Mouse (Mus musculus) CH12.LX (cell line): ENCODE measurements around the gene Iqch. TPM values are rescaled to one million over a fixed set of nuclear protein-coding genes. Genes with fewer than 3 reads are reported as not detected.

Source experiments
- DNase-seq: peaks from one replicate; pipeline ENCODE4 v3.0.0-alpha.2; 2013; ENCODE audit errors: extremely low read depth
- H3K27ac ChIP-seq: 2 replicates; pipeline ENCODE4 v1.5.1; 2012; ENCODE audit warnings: low read depth, mild to moderate bottlenecking, control low read depth, moderate library complexity; ENCODE audit not compliant: insufficient read depth
- H3K27me3 ChIP-seq: replicated peaks from 2 replicates; pipeline ENCODE3; 2012; ENCODE audit warnings: inconsistent platforms
- H3K36me3 ChIP-seq, 2 experiments: replicated peaks in 1 of 2; 2 replicates each; pipeline versions ENCODE3 to v1.6.1; 2012; ENCODE audit warnings: inconsistent platforms in 1 of 2, low read length in 1 of 2, mild to moderate bottlenecking in 1 of 2, mixed read lengths in 1 of 2, moderate library complexity in 1 of 2; ENCODE audit not compliant: control insufficient read depth in 1 of 2, insufficient read depth in 1 of 2
- H3K4me1 ChIP-seq, 2 experiments: 2 replicates each; pipeline ENCODE4 v1.6.1; 2012; ENCODE audit warnings: inconsistent platforms in 1 of 2, moderate library complexity in 1 of 2; ENCODE audit not compliant: insufficient read depth in 2 of 2, control insufficient read depth in 1 of 2
- H3K4me2 ChIP-seq: 2 replicates; pipeline ENCODE4 v1.6.1; 2012; ENCODE audit warnings: low read depth, mild to moderate bottlenecking, control low read depth; ENCODE audit not compliant: poor library complexity, insufficient read depth, severe bottlenecking
- H3K4me3 ChIP-seq, 3 experiments: fragments of 150-350 bp in 1 of 3; sonication (generic) in 1 of 3; replicated peaks in 1 of 3; 2 replicates each; pipeline versions ENCODE3 to v1.5.1; 2011 to 2012; ENCODE audit warnings: low read depth in 2 of 3, low read length in 2 of 3, mild to moderate bottlenecking in 2 of 3, moderate library complexity in 2 of 3, control low read depth in 1 of 3, improper control_type of control experiment in 1 of 3, inconsistent platforms in 1 of 3, mixed read lengths in 1 of 3; ENCODE audit not compliant: poor library complexity in 1 of 3
- H3K79me2 ChIP-seq: replicated peaks from 2 replicates; pipeline ENCODE4 v1.6.1; 2012; ENCODE audit warnings: mild to moderate bottlenecking, moderate library complexity; ENCODE audit not compliant: control insufficient read depth, poor library complexity, insufficient read depth, severe bottlenecking; ENCODE audit errors: extremely low read depth
- H3K9ac ChIP-seq: 2 replicates; pipeline ENCODE4 v1.6.1; 2012; ENCODE audit warnings: low read depth, mild to moderate bottlenecking, control low read depth, moderate library complexity; ENCODE audit not compliant: insufficient read depth
- H3K9me3 ChIP-seq: replicated peaks from 2 replicates; pipeline ENCODE3; 2012; ENCODE audit warnings: low read length, inconsistent platforms, mixed read lengths
- BHLHE40 ChIP-seq: IDR thresholded peaks from 2 replicates; pipeline ENCODE4 v1.6.1; 2011; ENCODE audit warnings: mild to moderate bottlenecking, low read depth, low read length, improper control_type of control experiment
- CHD1 ChIP-seq: IDR thresholded peaks from 2 replicates; pipeline ENCODE4 v1.6.1; 2012; ENCODE audit warnings: low read depth, low read length, improper control_type of control experiment, inconsistent platforms
- CHD2 ChIP-seq: IDR thresholded peaks from 2 replicates; pipeline ENCODE4 v1.6.1; 2011; ENCODE audit warnings: low read length, improper control_type of control experiment
- CTCF ChIP-seq, 2 experiments: IDR thresholded peaks in 1 of 2; conservative IDR thresholded peaks in 1 of 2; 2 replicates each; pipeline ENCODE4 v1.5.1; 2011 to 2012; ENCODE audit warnings: low read depth in 2 of 2, low read length in 2 of 2, improper control_type of control experiment in 1 of 2, inconsistent platforms in 1 of 2, mild to moderate bottlenecking in 1 of 2, moderate library complexity in 1 of 2
- E2F4 ChIP-seq: IDR thresholded peaks from 2 replicates; pipeline ENCODE4 v1.6.1; 2011; ENCODE audit warnings: low read depth, low read length, improper control_type of control experiment; ENCODE audit not compliant: insufficient replicate concordance
- ELF1 ChIP-seq: IDR thresholded peaks from 2 replicates; pipeline ENCODE4 v1.6.1; 2014; ENCODE audit warnings: low read depth, mild to moderate bottlenecking, inconsistent platforms, low read length, improper control_type of control experiment
- EP300 ChIP-seq: IDR thresholded peaks from 2 replicates; pipeline ENCODE4 v1.6.1; 2011; ENCODE audit warnings: low read length, improper control_type of control experiment
- ETS1 ChIP-seq: conservative IDR thresholded peaks from 2 replicates; pipeline ENCODE4 v1.6.1; 2012; ENCODE audit warnings: low read depth, mild to moderate bottlenecking, inconsistent platforms, low read length, improper control_type of control experiment, moderate library complexity
- GABPA ChIP-seq: IDR thresholded peaks from 2 replicates; pipeline ENCODE4 v1.6.1; 2012; ENCODE audit warnings: low read depth, low read length, improper control_type of control experiment, inconsistent platforms; ENCODE audit not compliant: insufficient replicate concordance
- HCFC1 ChIP-seq: IDR thresholded peaks from 2 replicates; pipeline ENCODE4 v1.6.1; 2012; ENCODE audit warnings: low read depth, mild to moderate bottlenecking, inconsistent platforms, low read length, improper control_type of control experiment
- IRF4 ChIP-seq: IDR thresholded peaks from 2 replicates; pipeline ENCODE4 v1.6.1; 2014; ENCODE audit warnings: low read depth, mild to moderate bottlenecking, inconsistent platforms, low read length, improper control_type of control experiment
- JUN ChIP-seq: IDR thresholded peaks from 2 replicates; pipeline ENCODE4 v1.6.1; 2011; ENCODE audit warnings: low read depth, mild to moderate bottlenecking, low read length, improper control_type of control experiment, moderate library complexity; ENCODE audit not compliant: insufficient read depth
- JUND ChIP-seq: conservative IDR thresholded peaks from 2 replicates; pipeline ENCODE4 v1.6.1; 2011; ENCODE audit warnings: low read depth, low read length, improper control_type of control experiment
- KAT2A ChIP-seq: IDR thresholded peaks from 2 replicates; pipeline ENCODE4 v1.6.1; 2012; ENCODE audit warnings: low read length, improper control_type of control experiment, inconsistent platforms; ENCODE audit not compliant: insufficient replicate concordance
- MAFK ChIP-seq: IDR thresholded peaks from 2 replicates; pipeline ENCODE4 v1.6.1; 2011; ENCODE audit warnings: low read length, improper control_type of control experiment; ENCODE audit not compliant: insufficient replicate concordance
- MAZ ChIP-seq: IDR thresholded peaks from 2 replicates; pipeline ENCODE4 v1.6.1; 2012; ENCODE audit warnings: low read depth, mild to moderate bottlenecking, inconsistent platforms, low read length, improper control_type of control experiment, moderate library complexity
- MEF2A ChIP-seq: IDR thresholded peaks from 2 replicates; pipeline ENCODE4 v1.6.1; 2014; ENCODE audit warnings: low read depth, mild to moderate bottlenecking, inconsistent platforms, low read length, improper control_type of control experiment, borderline replicate concordance
- MXI1 ChIP-seq: IDR thresholded peaks from 2 replicates; pipeline ENCODE4 v1.6.1; 2011; ENCODE audit warnings: mild to moderate bottlenecking, low read depth, low read length, improper control_type of control experiment
- MYC ChIP-seq: IDR thresholded peaks from 2 replicates; pipeline ENCODE4 v1.6.1; 2011; ENCODE audit warnings: low read depth, mild to moderate bottlenecking, improper control_type of control experiment, low read length
- NELFE ChIP-seq: IDR thresholded peaks from 2 replicates; pipeline ENCODE4 v1.6.1; 2011; ENCODE audit warnings: low read depth, low read length, improper control_type of control experiment
- NRF1 ChIP-seq: IDR thresholded peaks from 2 replicates; pipeline ENCODE4 v1.6.1; 2014; ENCODE audit warnings: low read depth, mild to moderate bottlenecking, inconsistent platforms, low read length, improper control_type of control experiment, moderate library complexity
- PAX5 ChIP-seq: IDR thresholded peaks from 2 replicates; pipeline ENCODE4 v1.6.1; 2012; ENCODE audit warnings: low read length, inconsistent platforms, mixed read lengths
- POLR2A ChIP-seq: IDR thresholded peaks from 2 replicates; pipeline ENCODE4 v1.6.1; 2011; ENCODE audit warnings: low read depth, mild to moderate bottlenecking, improper control_type of control experiment, low read length
- POLR2AphosphoS2 ChIP-seq: IDR thresholded peaks from 2 replicates; pipeline ENCODE4 v1.6.1; 2011; ENCODE audit warnings: low read depth, low read length, improper control_type of control experiment
- RAD21 ChIP-seq: IDR thresholded peaks from 2 replicates; pipeline ENCODE4 v1.6.1; 2011; ENCODE audit warnings: low read depth, mild to moderate bottlenecking, low read length, improper control_type of control experiment, moderate library complexity
- RCOR1 ChIP-seq: conservative IDR thresholded peaks from 2 replicates; pipeline ENCODE4 v1.6.1; 2012; ENCODE audit warnings: low read depth, mild to moderate bottlenecking, inconsistent platforms, low read length, improper control_type of control experiment
- SIN3A ChIP-seq: IDR thresholded peaks from 2 replicates; pipeline ENCODE4 v1.6.1; 2012; ENCODE audit warnings: low read length, improper control_type of control experiment, inconsistent platforms
- SMC3 ChIP-seq: IDR thresholded peaks from 2 replicates; pipeline ENCODE4 v1.6.1; 2011; ENCODE audit warnings: low read depth, low read length, improper control_type of control experiment
- TBP ChIP-seq: conservative IDR thresholded peaks from 2 replicates; pipeline ENCODE4 v1.6.1; 2011; ENCODE audit warnings: low read depth, low read length, improper control_type of control experiment
- TCF12 ChIP-seq: IDR thresholded peaks from 2 replicates; pipeline ENCODE4 v1.6.1; 2014; ENCODE audit warnings: low read depth, mild to moderate bottlenecking, inconsistent platforms, low read length, improper control_type of control experiment
- UBTF ChIP-seq: IDR thresholded peaks from 2 replicates; pipeline ENCODE4 v1.6.1; 2012; ENCODE audit warnings: low read depth, mild to moderate bottlenecking, inconsistent platforms, low read length, improper control_type of control experiment, moderate library complexity
- USF1 ChIP-seq: IDR thresholded peaks from 2 replicates; pipeline ENCODE4 v1.6.1; 2014; ENCODE audit warnings: low read depth, mild to moderate bottlenecking, inconsistent platforms, low read length, improper control_type of control experiment
- USF2 ChIP-seq: conservative IDR thresholded peaks from 2 replicates; pipeline ENCODE4 v1.6.1; 2011; ENCODE audit warnings: low read depth, low read length, improper control_type of control experiment
- ZC3H11A ChIP-seq: IDR thresholded peaks from 2 replicates; pipeline ENCODE4 v1.6.1; 2012; ENCODE audit warnings: low read depth, mild to moderate bottlenecking, inconsistent platforms, low read length, improper control_type of control experiment
- ZKSCAN1 ChIP-seq: IDR thresholded peaks from 2 replicates; pipeline ENCODE4 v1.6.1; 2012; ENCODE audit warnings: low read depth, inconsistent platforms, low read length, improper control_type of control experiment, borderline replicate concordance
- ZMIZ1 ChIP-seq: IDR thresholded peaks from 2 replicates; pipeline ENCODE4 v1.6.1; 2012; ENCODE audit warnings: low read depth, mild to moderate bottlenecking, inconsistent platforms, low read length, improper control_type of control experiment
- ZNF384 ChIP-seq: IDR thresholded peaks from 2 replicates; pipeline ENCODE4 v1.6.1; 2012; ENCODE audit warnings: low read depth, low read length, improper control_type of control experiment, inconsistent platforms
- dilution Hi-C: fragments of 300-500 bp; cut with MboI; formaldehyde crosslinking; loops from 2 replicates; pipeline ENCODE4 v1.14.3; 2020; ENCODE audit warnings: low sequenced_read_pairs; ENCODE audit not compliant: extremely low pct_unique_long_range_greater_than_20kb, extremely low pct_ligation_motif_present
- in situ Hi-C: fragments of 300-500 bp; cut with MboI; formaldehyde crosslinking; loops from 3 replicates; pipeline ENCODE4 v1.14.3; 2019; ENCODE audit warnings: low sequenced_read_pairs, low pct_ligation_motif_present, low pct_unique_long_range_greater_than_20kb, mixed read lengths
- polyA plus RNA-seq: library from polyadenylated mRNA; unstranded; fragments of >175 nt; gene quantifications from 2 replicates; pipeline ENCODE4 v1.2.1, GENCODE M21; 2012; ENCODE audit warnings: low read depth; ENCODE audit not compliant: insufficient read length
- total RNA-seq, 2 experiments: library from RNA; depleted of rRNA; stranded (reverse); fragments of 300-350 nt in 1 of 2; fragments of >200 nt in 1 of 2; gene quantifications; 2 replicates each; pipeline ENCODE4 v1.2.3; 2012 to 2014

Iqch gene
- total RNA-seq (2012; rRNA removed) = 0.04 TPM in 2 replicates
- total RNA-seq (2014; rRNA removed) = 0.08 and 0.15 TPM in 2 replicates
- polyA plus RNA-seq = 0.18 and 0.21 TPM in 2 replicates

- Histone ChIP-seq H3K4me1 (peaks cover 6 to 27% of the 10 kb centered on the region in 2 experiments), H3K79me2 (peaks cover 23% of the 10 kb centered on the region), H3K4me3 (peak within 1 kb of the TSS; percentile 76 to 97 (median 89)), H3K4me2 (peak within 1 kb of the TSS; percentile 94), H3K27ac (no peak within 1 kb of the TSS), H3K36me3 (peaks cover 0 to 9% of the 10 kb centered on the region in 2 experiments), H3K27me3 (no peaks in the 10 kb centered on the region), H3K9ac (peak within 1 kb of the TSS; percentile 84), H3K9me3 (no peaks in the 10 kb centered on the region)
- in situ Hi-C loops (no loop called here), dilution Hi-C loops (no loop called here)
- peak; percentile 92 for DNase-seq
- no peak for TF ChIP-seq ZC3H11A
- TF ChIP-seq JUN = no peak
- TF ChIP-seq ELF1 = peak; percentile 98
- peak; percentile 79 for TF ChIP-seq TCF12
- TF ChIP-seq CHD2 = no peak
- peak; percentile 98 for TF ChIP-seq SIN3A
- TF ChIP-seq ZKSCAN1 = no peak
- TF ChIP-seq SMC3 = peak; percentile 26; the same call in 1 of the 2 replicates
- no peak for TF ChIP-seq EP300
- peak; percentile 86 for TF ChIP-seq BHLHE40
- no peak for TF ChIP-seq USF2
- TF ChIP-seq ETS1 = no peak
- no peak for TF ChIP-seq JUND
- no peak for TF ChIP-seq MAFK
- TF ChIP-seq HCFC1 = peak; percentile 63; the same call in 1 of the 2 replicates
- peak; percentile 91 for TF ChIP-seq NELFE
- peak; percentile 28; the same call in 1 of the 2 replicates for TF ChIP-seq IRF4
- no peak; the same call in 1 of the 2 replicates for TF ChIP-seq RCOR1
- TF ChIP-seq POLR2AphosphoS2 = no peak; the same call in 1 of the 2 replicates
- TF ChIP-seq NRF1 = peak; percentile 67
- no peak for TF ChIP-seq USF1
- TF ChIP-seq RAD21 = peak; percentile 26
- TF ChIP-seq MYC = no peak
- TF ChIP-seq POLR2A = peak; percentile 91
- TF ChIP-seq TBP = 0 out of 2 replicates have a peak, but pooled peaks have one; percentile 22
- no peak for TF ChIP-seq MAZ
- peak; percentile 93 for TF ChIP-seq MXI1
- TF ChIP-seq CTCF (conservative IDR thresholded peaks at IDR 0.05 in 1 of 2, IDR thresholded peaks at IDR 0.05 in 1 of 2; ENCODE audit: low read depth in 2 of 2, low read length in 2 of 2) = peak in 1 of 2 experiments; percentile 32; a peak in 1 of 4 replicates
- TF ChIP-seq GABPA = no peak
- TF ChIP-seq MEF2A = peak; percentile 38; the same call in 1 of the 2 replicates
- TF ChIP-seq CHD1 = peak; percentile 98; the same call in 1 of the 2 replicates
- TF ChIP-seq UBTF = peak; percentile 69; the same call in 1 of the 2 replicates
- TF ChIP-seq PAX5 = no peak
- 0 out of 2 replicates have a peak, but pooled peaks have one; percentile 24 for TF ChIP-seq E2F4
- TF ChIP-seq KAT2A = no peak
- no peak for TF ChIP-seq ZNF384
- peak; percentile 81; the same call in 1 of the 2 replicates for TF ChIP-seq ZMIZ1
Measured at GRCm38 (mm10) chr9:63602043-63602939, at the start of gene Iqch, which contains the start of gene Aagab. Gene Iqch, minus strand, starts transcription at chr9:63602493. Gene Aagab, plus strand, starts transcription at chr9:63602660.
